Mouse (Mus musculus): ENCODE results near the gene Fgf11. TPM values are rescaled to one million over a fixed set of nuclear protein-coding genes. Genes with fewer than 3 reads are reported as not detected.

Gene Fgf11
- polyA plus RNA-seq (2015; fragmentation: Nextera tagmentation; extraction: Ambion mirVana): 0.78 and 0.86 TPM in 2 replicates

DNA sequence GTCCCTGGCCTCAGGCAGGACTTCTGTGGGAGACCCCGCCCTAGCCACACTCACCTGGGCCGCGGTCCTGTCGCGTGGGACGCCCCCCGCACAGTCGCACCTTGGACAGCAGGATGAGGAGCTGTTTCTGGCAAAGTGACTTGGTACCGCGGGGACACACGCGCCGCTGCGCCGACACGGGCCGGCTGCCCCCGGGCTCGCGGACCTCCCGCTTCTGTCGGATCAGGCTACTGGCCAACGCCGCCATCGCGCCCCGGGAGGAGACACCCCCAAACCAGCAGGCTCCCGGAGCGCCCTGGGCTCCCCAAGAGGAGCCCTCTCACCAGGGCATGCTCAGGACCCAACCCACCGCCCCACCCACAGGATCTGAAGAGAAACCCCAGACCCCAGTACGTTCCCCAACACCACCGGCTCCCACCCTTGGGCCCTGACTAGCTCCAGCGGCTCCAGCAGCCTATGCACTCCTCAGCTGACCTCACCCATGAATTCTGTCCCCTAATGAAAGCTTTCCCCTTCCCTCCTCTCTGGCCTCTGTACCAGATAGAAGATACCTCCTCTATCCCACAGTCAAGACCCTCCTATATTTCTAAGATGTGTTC lies at the start of gene Fgf11:
Gene Fgf11 (minus strand): TSS at position 479 of the 599 bp plus-strand sequence.

GRCm38 (mm10) chr11:69846198-69846680 lies 44.6 kb upstream of the Fgf11 start, which contains the start of gene Plscr3:
Gene Plscr3, plus strand, starts transcription at chr11:69846376.

DNA sequence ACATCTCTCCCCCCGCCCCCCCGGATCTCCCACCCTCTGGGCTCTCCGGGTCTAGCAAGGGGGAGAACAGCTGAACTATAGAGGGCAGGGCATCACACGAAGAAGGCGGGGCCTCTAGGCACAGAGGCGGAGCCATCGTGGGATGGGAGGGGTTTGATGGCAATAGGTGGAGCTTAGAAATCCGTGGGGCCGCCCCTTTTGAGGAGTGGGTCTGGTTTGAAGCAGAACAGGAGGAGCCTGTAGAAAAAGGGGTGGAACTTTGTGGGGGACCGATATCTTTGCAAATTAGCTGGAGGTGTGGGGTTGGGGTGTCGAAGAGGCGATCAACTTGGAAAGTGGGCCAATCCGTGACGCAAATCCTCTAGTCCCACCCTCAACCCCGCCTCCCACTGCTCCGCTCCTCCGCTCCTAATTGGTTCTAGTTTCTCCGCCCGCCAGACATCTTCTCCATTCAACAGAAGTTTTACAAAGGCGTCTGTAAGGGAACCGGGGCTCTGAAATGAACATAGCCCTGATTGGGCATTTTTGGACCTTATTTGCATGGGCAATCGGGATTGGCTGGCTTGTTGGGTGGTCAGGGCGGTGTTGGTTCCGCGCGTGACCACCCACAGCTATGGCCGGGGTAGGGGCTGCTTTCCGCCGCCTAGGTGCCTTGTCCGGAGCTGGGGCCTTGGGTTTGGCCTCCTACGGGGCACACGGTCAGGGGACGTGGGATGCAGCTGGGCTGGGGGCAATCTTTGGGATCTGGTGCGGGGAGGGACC lies 36.5 kb upstream of the Fgf11 start, which contains the start of gene Tmem256:
Gene Tmem256 (plus strand): TSS at position 563 of the 762 bp plus-strand sequence.

GRCm38 (mm10) chr11:69837604-69837951 lies 35.9 kb upstream of the Fgf11 start, which contains the start of gene Nlgn2:
Gene Nlgn2, minus strand, starts transcription at chr11:69837784.

DNA sequence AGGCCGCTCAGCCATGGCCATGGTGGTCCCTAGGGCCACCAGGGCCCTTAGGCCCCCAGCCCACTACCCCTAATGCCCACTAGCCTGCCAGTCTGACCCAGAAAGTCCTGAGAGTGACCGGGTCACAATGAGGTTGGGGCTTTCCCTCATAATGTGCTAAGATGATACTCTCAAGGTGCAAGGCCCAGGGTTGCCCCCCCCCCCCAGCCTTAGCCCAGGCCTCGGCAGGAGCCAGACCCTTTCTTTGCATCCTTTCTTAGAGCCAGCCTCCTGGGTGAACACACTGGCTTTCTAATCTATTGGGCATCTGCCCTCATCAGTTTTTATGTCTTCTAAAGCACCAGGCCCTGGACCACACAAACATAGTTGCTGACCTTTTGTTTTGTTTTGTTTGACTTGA lies 20.4 kb upstream of the Fgf11 start, which contains the start of gene Spem1:
Gene Spem1 (minus strand): TSS at position 101 of the 400 bp plus-strand sequence.

GRCm38 (mm10) chr11:69818365-69818764 lies 16.7 kb upstream of the Fgf11 start, which contains the start of gene Spem2:
Gene Spem2, minus strand, starts transcription at chr11:69818465.

DNA sequence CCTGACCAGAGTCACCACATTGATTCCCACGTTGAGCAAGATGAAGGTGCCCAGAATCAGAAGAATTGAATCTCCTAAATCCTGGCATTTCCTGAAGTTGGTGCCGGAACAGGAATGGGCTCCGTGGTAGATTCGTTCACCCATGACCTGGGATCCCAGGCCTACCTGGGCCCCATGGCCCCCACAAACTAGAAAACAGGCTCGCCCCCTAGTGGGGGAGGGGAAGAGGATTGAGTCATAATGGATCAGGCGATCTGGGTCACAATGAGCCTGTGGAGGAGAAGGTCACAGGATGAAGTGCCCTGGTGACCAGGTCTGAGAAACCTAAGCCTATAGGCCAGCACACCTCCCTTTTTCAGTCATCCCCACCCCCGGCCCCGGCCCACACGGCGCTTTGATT lies 13.5 kb upstream of the Fgf11 start, which contains the start of gene Gm39566:
Gene Gm39566 (minus strand): TSS at position 144 of the 400 bp plus-strand sequence.

GRCm38 (mm10) chr11:69804972-69805909 lies 3.6 kb upstream of the Fgf11 start, which contains the start of gene Tmem102:
Gene Tmem102, minus strand, starts transcription at chr11:69805624.

GRCm38 (mm10) chr11:69795168-69795982 lies 6.3 kb downstream of the Fgf11 start, which contains the start of gene Chrnb1:
Gene Chrnb1, minus strand, starts transcription at chr11:69795943.

DNA sequence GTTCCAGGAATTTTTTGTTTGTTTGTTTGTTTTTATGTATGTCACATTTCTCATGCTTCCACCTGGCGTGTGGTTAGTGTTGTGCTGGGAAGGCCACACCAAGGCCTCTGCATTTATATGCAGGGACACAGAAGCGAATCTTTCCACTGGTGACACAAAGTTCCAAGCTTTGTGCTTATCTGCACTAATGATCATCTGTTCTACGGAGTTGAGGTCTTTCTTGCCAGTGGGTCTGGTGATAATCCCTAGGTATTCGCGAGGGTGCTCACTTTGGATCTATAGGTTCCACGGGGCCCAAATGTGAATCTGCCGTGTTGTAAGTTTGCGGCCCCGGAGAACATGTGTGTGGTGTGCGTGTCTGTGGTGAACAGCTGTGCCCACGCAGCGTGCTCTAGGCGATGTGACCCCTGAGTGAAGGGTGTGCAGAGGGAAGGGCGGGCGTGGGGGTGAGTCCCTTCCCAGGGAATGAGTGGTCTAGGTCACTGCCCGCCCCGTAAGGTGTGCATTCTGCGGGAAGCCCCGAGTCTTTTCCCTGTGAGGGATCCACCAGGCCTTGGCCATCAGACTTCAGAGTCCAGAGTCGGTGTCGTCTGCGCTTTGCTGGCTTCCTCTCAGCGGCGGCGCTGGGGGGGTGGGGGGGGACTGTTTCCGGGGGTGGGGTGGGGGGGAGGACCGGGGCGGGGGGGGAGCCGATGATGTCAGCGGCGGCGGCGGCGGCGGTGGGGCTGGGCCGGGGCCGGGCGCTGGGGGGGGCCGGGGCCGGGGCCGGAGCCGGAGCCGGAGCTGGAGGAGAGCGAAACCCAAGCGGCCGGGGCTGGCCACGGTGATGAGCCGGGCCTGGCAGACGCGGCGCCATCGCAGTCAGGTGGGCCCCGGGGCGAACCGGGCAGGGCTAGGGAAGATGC lies 36.2 kb downstream of the Fgf11 start, which contains the start of gene Zbtb4:
Gene Zbtb4 (plus strand): TSS at position 692 of the 905 bp plus-strand sequence.

GRCm38 (mm10) chr11:69761868-69762267 lies 39.8 kb downstream of the Fgf11 start, which contains the start of gene Slc35g3:
Gene Slc35g3, minus strand, starts transcription at chr11:69761968.

GRCm38 (mm10) chr11:69758478-69758970 lies 43.1 kb downstream of the Fgf11 start, which contains the start of gene Polr2a:
Gene Polr2a, minus strand, starts transcription at chr11:69758637.

Other genes starting within 250 kb of the Fgf11 start
- 3.4 and 3.7 TPM in 2 replicates for gene Efnb3, start 241.7 kb downstream of the Fgf11 start, polyA plus RNA-seq (2015; fragmentation: Nextera tagmentation; extraction: Ambion mirVana)
- gene Wrap53, start 221.6 kb downstream of the Fgf11 start, polyA plus RNA-seq (2015; fragmentation: Nextera tagmentation; extraction: Ambion mirVana): 8.2 and 8.8 TPM in 2 replicates
- 44.4 and 46.3 TPM in 2 replicates for gene Trp53, start 221.5 kb downstream of the Fgf11 start, polyA plus RNA-seq (2015; fragmentation: Nextera tagmentation; extraction: Ambion mirVana)
- 13.2 and 14.4 TPM in 2 replicates for gene Atp1b2, start 195.9 kb downstream of the Fgf11 start, polyA plus RNA-seq (2015; fragmentation: Nextera tagmentation; extraction: Ambion mirVana)
- gene Shbg, start 184.0 kb downstream of the Fgf11 start, polyA plus RNA-seq (2015; fragmentation: Nextera tagmentation; extraction: Ambion mirVana): not detected in 2 replicates
- gene Sat2, start 179.8 kb downstream of the Fgf11 start, polyA plus RNA-seq (2015; fragmentation: Nextera tagmentation; extraction: Ambion mirVana): 19.2 and 22.9 TPM in 2 replicates
- gene Fxr2, start 168.9 kb downstream of the Fgf11 start, polyA plus RNA-seq (2015; fragmentation: Nextera tagmentation; extraction: Ambion mirVana): 12.5 and 13.6 TPM in 2 replicates
- gene Sox15, start 146.5 kb downstream of the Fgf11 start, polyA plus RNA-seq (2015; fragmentation: Nextera tagmentation; extraction: Ambion mirVana): 3.2 and 7.1 TPM in 2 replicates
- gene Mpdu1, start 139.2 kb downstream of the Fgf11 start, polyA plus RNA-seq (2015; fragmentation: Nextera tagmentation; extraction: Ambion mirVana): 33.5 and 41.2 TPM in 2 replicates
- 27.9 and 48.1 TPM in 2 replicates for gene Cd68, start 135.7 kb downstream of the Fgf11 start, polyA plus RNA-seq (2015; fragmentation: Nextera tagmentation; extraction: Ambion mirVana)
- gene Eif4a1, start 129.4 kb downstream of the Fgf11 start, polyA plus RNA-seq (2015; fragmentation: Nextera tagmentation; extraction: Ambion mirVana): 378 and 433 TPM in 2 replicates
- gene Senp3, start 119.8 kb downstream of the Fgf11 start, polyA plus RNA-seq (2015; fragmentation: Nextera tagmentation; extraction: Ambion mirVana): 46.3 and 49.8 TPM in 2 replicates
- gene Tnfsf13, start 116.1 kb downstream of the Fgf11 start, polyA plus RNA-seq (2015; fragmentation: Nextera tagmentation; extraction: Ambion mirVana): 0.47 and 0.62 TPM in 2 replicates
- 17.2 and 17.8 TPM in 2 replicates for gene Tnfsf12, start 106.0 kb downstream of the Fgf11 start, polyA plus RNA-seq (2015; fragmentation: Nextera tagmentation; extraction: Ambion mirVana)
- 4.7 and 5.4 TPM in 2 replicates for gene Tnfsfm13, start 105.8 kb downstream of the Fgf11 start, polyA plus RNA-seq (2015; fragmentation: Nextera tagmentation; extraction: Ambion mirVana)
- 9.3 and 10.3 TPM in 2 replicates for gene Polr2a, start 43.2 kb downstream of the Fgf11 start, polyA plus RNA-seq (2015; fragmentation: Nextera tagmentation; extraction: Ambion mirVana)
- not detected in 2 replicates for gene Slc35g3, start 39.9 kb downstream of the Fgf11 start, polyA plus RNA-seq (2015; fragmentation: Nextera tagmentation; extraction: Ambion mirVana)
- 3.9 and 4.3 TPM in 2 replicates for gene Zbtb4, start 35.9 kb downstream of the Fgf11 start, polyA plus RNA-seq (2015; fragmentation: Nextera tagmentation; extraction: Ambion mirVana)
- gene Chrnb1, start 5.9 kb downstream of the Fgf11 start, polyA plus RNA-seq (2015; fragmentation: Nextera tagmentation; extraction: Ambion mirVana): 5.9 and 6.9 TPM in 2 replicates
- 13.7 TPM in 2 replicates for gene Tmem102, start 3.8 kb upstream of the Fgf11 start, polyA plus RNA-seq (2015; fragmentation: Nextera tagmentation; extraction: Ambion mirVana)
- gene Gm39566, start 13.4 kb upstream of the Fgf11 start, polyA plus RNA-seq (2015; fragmentation: Nextera tagmentation; extraction: Ambion mirVana): not detected in 2 replicates
- gene Spem2, start 16.6 kb upstream of the Fgf11 start, polyA plus RNA-seq (2015; fragmentation: Nextera tagmentation; extraction: Ambion mirVana): not detected in 2 replicates
- 0.25 TPM in 1 of 2 replicates, not detected in the other for gene Spem1, start 20.3 kb upstream of the Fgf11 start, polyA plus RNA-seq (2015; fragmentation: Nextera tagmentation; extraction: Ambion mirVana)
- gene Nlgn2, start 35.9 kb upstream of the Fgf11 start, polyA plus RNA-seq (2015; fragmentation: Nextera tagmentation; extraction: Ambion mirVana): 3.0 and 3.5 TPM in 2 replicates
- 421 and 430 TPM in 2 replicates for gene Tmem256, start 36.7 kb upstream of the Fgf11 start, polyA plus RNA-seq (2015; fragmentation: Nextera tagmentation; extraction: Ambion mirVana)
- 94.6 and 111 TPM in 2 replicates for gene Plscr3, start 44.5 kb upstream of the Fgf11 start, polyA plus RNA-seq (2015; fragmentation: Nextera tagmentation; extraction: Ambion mirVana)
- gene Tnk1, start 56.9 kb upstream of the Fgf11 start, polyA plus RNA-seq (2015; fragmentation: Nextera tagmentation; extraction: Ambion mirVana): 6.2 and 6.4 TPM in 2 replicates
- gene Tmem95, start 76.2 kb upstream of the Fgf11 start, polyA plus RNA-seq (2015; fragmentation: Nextera tagmentation; extraction: Ambion mirVana): not detected in 2 replicates
- 9.2 and 10.3 TPM in 2 replicates for gene Kctd11, start 79.5 kb upstream of the Fgf11 start, polyA plus RNA-seq (2015; fragmentation: Nextera tagmentation; extraction: Ambion mirVana)
- gene Acap1, start 93.7 kb upstream of the Fgf11 start, polyA plus RNA-seq (2015; fragmentation: Nextera tagmentation; extraction: Ambion mirVana): 0.14 and 0.47 TPM in 2 replicates
- gene 2810408A11Rik, start 99.1 kb upstream of the Fgf11 start, polyA plus RNA-seq (2015; fragmentation: Nextera tagmentation; extraction: Ambion mirVana): 2.4 and 2.8 TPM in 2 replicates
- gene Neurl4, start 99.2 kb upstream of the Fgf11 start, polyA plus RNA-seq (2015; fragmentation: Nextera tagmentation; extraction: Ambion mirVana): 3.3 and 4.0 TPM in 2 replicates
- gene Gps2, start 112.0 kb upstream of the Fgf11 start, polyA plus RNA-seq (2015; fragmentation: Nextera tagmentation; extraction: Ambion mirVana): 40.4 and 40.8 TPM in 2 replicates
- 1,055 and 1,123 TPM in 2 replicates for gene Eif5a, start 120.1 kb upstream of the Fgf11 start, polyA plus RNA-seq (2015; fragmentation: Nextera tagmentation; extraction: Ambion mirVana)
- 0.54 and 1.3 TPM in 2 replicates for gene Ybx2, start 133.9 kb upstream of the Fgf11 start, polyA plus RNA-seq (2015; fragmentation: Nextera tagmentation; extraction: Ambion mirVana)
- 181 and 186 TPM in 2 replicates for gene Slc2a4, start 146.3 kb upstream of the Fgf11 start, polyA plus RNA-seq (2015; fragmentation: Nextera tagmentation; extraction: Ambion mirVana)
- 61.3 and 78.2 TPM in 2 replicates for gene Cldn7, start 162.9 kb upstream of the Fgf11 start, polyA plus RNA-seq (2015; fragmentation: Nextera tagmentation; extraction: Ambion mirVana)
- gene Ctdnep1, start 179.3 kb upstream of the Fgf11 start, polyA plus RNA-seq (2015; fragmentation: Nextera tagmentation; extraction: Ambion mirVana): 17.5 and 18.5 TPM in 2 replicates
- gene Elp5, start 180.7 kb upstream of the Fgf11 start, polyA plus RNA-seq (2015; fragmentation: Nextera tagmentation; extraction: Ambion mirVana): 83.8 and 90.4 TPM in 2 replicates
- gene Gabarap, start 189.3 kb upstream of the Fgf11 start, polyA plus RNA-seq (2015; fragmentation: Nextera tagmentation; extraction: Ambion mirVana): 483 and 506 TPM in 2 replicates
- 46.2 and 46.3 TPM in 2 replicates for gene Phf23, start 193.9 kb upstream of the Fgf11 start, polyA plus RNA-seq (2015; fragmentation: Nextera tagmentation; extraction: Ambion mirVana)
- gene Dvl2, start 198.7 kb upstream of the Fgf11 start, polyA plus RNA-seq (2015; fragmentation: Nextera tagmentation; extraction: Ambion mirVana): 13.4 and 13.8 TPM in 2 replicates
- gene Acadvl, start 213.6 kb upstream of the Fgf11 start, polyA plus RNA-seq (2015; fragmentation: Nextera tagmentation; extraction: Ambion mirVana): 89.2 and 94.2 TPM in 2 replicates
- gene Dlg4, start 215.1 kb upstream of the Fgf11 start, polyA plus RNA-seq (2015; fragmentation: Nextera tagmentation; extraction: Ambion mirVana): 4.8 and 5.2 TPM in 2 replicates